Mouse (Mus musculus) Patski (cell line): ENCODE data around the gene Dffb. TPM values are rescaled to one million over a fixed set of nuclear protein-coding genes. Genes with fewer than 3 reads are reported as not detected.

Experiments
- ATAC-seq: fragments of 100-300 bp; one replicate; pipeline ENCODE4 v1.8.0; 2021
- CTCF ChIA-PET: fragments of 350-600 bp; sonication (Branson Sonifier 250); formaldehyde crosslinking; loops from one replicate; lab custom pipeline; 2022; ENCODE audit warnings: inconsistent platforms; lab: Charles Lee
- POLR2A ChIA-PET: fragments of 350-600 bp; sonication (Branson Sonifier 250); formaldehyde crosslinking; loops from one replicate; lab custom pipeline; 2022; ENCODE audit warnings: antibody characterized with exemption, inconsistent platforms; lab: Charles Lee
- DNase-seq: peaks from one replicate; pipeline ENCODE4 v3.0.0-alpha.2; 2011; ENCODE audit warnings: low read depth, low spot score
- H3K27me3 ChIP-seq: fragments of 371-371 bp; one replicate; pipeline ENCODE4 v1.5.1; 2021
- CTCF ChIP-seq: fragments of 100-300 bp; IDR thresholded peaks from one replicate; pipeline ENCODE4 v1.5.1; 2021
- in situ Hi-C: fragments of 300-500 bp; cut with MboI; formaldehyde crosslinking; loops from 3 replicates; pipeline ENCODE4 v1.11.1; 2018; ENCODE audit warnings: low pct_unique_long_range_greater_than_20kb, mixed read lengths
- polyA plus RNA-seq: library from polyadenylated mRNA; unstranded; gene quantifications from one replicate; pipeline ENCODE4 v1.2.3, GENCODE M21; 2021

Gene Dffb
- 4.1 TPM for polyA plus RNA-seq

GRCm38 (mm10) chr4:153974431-153975291 lies at the start of gene Dffb, which contains the start of gene Cep104:
Dffb (minus strand) TSS chr4:153975126.
Cep104 (plus strand) TSS chr4:153975194.
- no peak for TF ChIP-seq CTCF
- POLR2A ChIA-PET = interaction anchor here (1.0 kb wide), 1 partner anchor 15 kb away, joined by 3 read pairs; no protein-coding TSS in a partner anchor
- in situ Hi-C loops = no loop called here
- no peaks in the 10 kb centered on the region for H3K27me3 ChIP-seq
- peak; percentile 93 for ATAC-seq
- DNase-seq = no peak
- CTCF ChIA-PET = no interaction called here

- TF ChIP-seq CTCF = no peak
- in situ Hi-C loops = no loop called here
- CTCF ChIA-PET = no interaction called here
- POLR2A ChIA-PET = no interaction called here
- no peaks in the 10 kb centered on the region for H3K27me3 ChIP-seq
- DNase-seq = no peak
- ATAC-seq = no peak
Measured at GRCm38 (mm10) chr4:154023754-154024601, 49.1 kb upstream of the Dffb start.

GRCm38 (mm10) chr4:154022844-154023243 lies 47.9 kb upstream of the Dffb start:
- no peak for TF ChIP-seq CTCF
- H3K27me3 ChIP-seq = no peaks in the 10 kb centered on the region
- ATAC-seq (no peak), DNase-seq (no peak)
- in situ Hi-C loops = no loop called here
- ChIA-PET POLR2A (interaction anchor here (2.7 kb wide), 1 partner anchor 11 kb away, joined by 11 read pairs; the partner anchor contains the start of gene Lrrc47), CTCF (no interaction called here)

- TF ChIP-seq CTCF = no peak
- CTCF ChIA-PET = no interaction called here
- POLR2A ChIA-PET = interaction anchor here (2.7 kb wide), 1 partner anchor 11 kb away, joined by 11 read pairs; the partner anchor contains the start of gene Lrrc47
- ATAC-seq (peak; percentile 31), DNase-seq (no peak)
- in situ Hi-C loops = no loop called here
- H3K27me3 ChIP-seq = no peaks in the 10 kb centered on the region
Measured at GRCm38 (mm10) chr4:154022407-154022806, 47.5 kb upstream of the Dffb start.

GRCm38 (mm10) chr4:154021432-154021831 lies 46.5 kb upstream of the Dffb start:
- DNase-seq = no peak
- ATAC-seq = no peak
- H3K27me3 ChIP-seq = no peaks in the 10 kb centered on the region
- TF ChIP-seq CTCF = no peak
- in situ Hi-C loops = no loop called here
- ChIA-PET CTCF (no interaction called here), POLR2A (interaction anchor here (2.7 kb wide), 1 partner anchor 10 kb away, joined by 11 read pairs; the partner anchor contains the start of gene Lrrc47)

- DNase-seq (no peak), ATAC-seq (no peak)
- POLR2A ChIA-PET = no interaction called here
- in situ Hi-C loops = no loop called here
- TF ChIP-seq CTCF = no peak
- CTCF ChIA-PET = interaction anchor here (1.3 kb wide), 1 partner anchor 9 kb away, joined by 8 read pairs; the partner anchor contains the start of gene Lrrc47
- H3K27me3 ChIP-seq = no peaks in the 10 kb centered on the region
Measured at GRCm38 (mm10) chr4:154019571-154019970, 44.6 kb upstream of the Dffb start.

- DNase-seq = no peak
- H3K27me3 ChIP-seq = no peaks in the 10 kb centered on the region
- no peak for ATAC-seq
- ChIA-PET POLR2A (no interaction called here), CTCF (no interaction called here)
- TF ChIP-seq CTCF = no peak
- in situ Hi-C loops = no loop called here
Measured at GRCm38 (mm10) chr4:154015476-154015875, 40.5 kb upstream of the Dffb start.

- no peak for TF ChIP-seq CTCF
- no peaks in the 10 kb centered on the region for H3K27me3 ChIP-seq
- DNase-seq (no peak), ATAC-seq (peak; percentile 19)
- in situ Hi-C loops = no loop called here
- ChIA-PET CTCF (interaction anchor here (2.1 kb wide), 1 partner anchor 7 kb away, joined by 8 read pairs; no protein-coding TSS in a partner anchor), POLR2A (interaction anchor here (1.3 to 1.5 kb wide), 2 partner anchors 10 to 13 kb away, joined by 5 to 11 read pairs; no protein-coding TSS in a partner anchor)
Measured at GRCm38 (mm10) chr4:154012132-154012882, 37.4 kb upstream of the Dffb start.

- in situ Hi-C loops = no loop called here
- peak; percentile 96 for ATAC-seq
- H3K27me3 ChIP-seq = no peaks in the 10 kb centered on the region
- ChIA-PET POLR2A (interaction anchor here (0.7 to 1.5 kb wide), 3 partner anchors 8 to 14 kb away, joined by 3 to 11 read pairs (median 5); no protein-coding TSS in a partner anchor), CTCF (interaction anchor here (2.1 kb wide), 1 partner anchor 8 kb away, joined by 8 read pairs; no protein-coding TSS in a partner anchor)
- TF ChIP-seq CTCF = no peak
- DNase-seq = no peak
Measured at GRCm38 (mm10) chr4:154011646-154012089, 36.7 kb upstream of the Dffb start, which contains the start of gene Lrrc47. Lrrc47 (plus strand) TSS chr4:154011731.
